Mouse (Mus musculus) hindbrain, postnatal 0 days (tissue): ENCODE results near the gene Map2k7. TPM values are rescaled to one million over a fixed set of nuclear protein-coding genes. Genes with fewer than 3 reads are reported as not detected.

ENCODE experiments used
- ATAC-seq: fragments of 200-750 bp; cut with Nextera tagmentation; 2 replicates; pipeline ENCODE4 v1.8.0; 2017; ENCODE audit warnings: mild to moderate bottlenecking, moderate TSS enrichment, moderate library complexity
- DNase-seq: peaks from one replicate; pipeline ENCODE4 v3.0.0-alpha.2; 2015; ENCODE audit warnings: low spot score
- H3K27ac ChIP-seq: fragments of 300-500 bp; sonication (generic); 2 replicates; pipeline ENCODE4 v1.5.1; 2014; ENCODE audit warnings: mild to moderate bottlenecking
- H3K27me3 ChIP-seq: fragments of 300-500 bp; sonication (generic); 2 replicates; pipeline ENCODE4 v1.6.1; 2014; ENCODE audit warnings: low read length, mixed read lengths; ENCODE audit not compliant: insufficient read depth
- H3K36me3 ChIP-seq: fragments of 300-500 bp; sonication (generic); 2 replicates; pipeline ENCODE4 v1.6.1; 2014; ENCODE audit warnings: low read length, mixed read lengths; ENCODE audit not compliant: insufficient read depth
- H3K4me1 ChIP-seq: fragments of 300-500 bp; sonication (generic); 2 replicates; pipeline ENCODE4 v1.6.1; 2014; ENCODE audit warnings: antibody characterized with exemption, low read length, mixed read lengths; ENCODE audit not compliant: insufficient read depth
- H3K4me2 ChIP-seq: fragments of 300-500 bp; sonication (generic); 2 replicates; pipeline ENCODE4 v1.6.1; 2014; ENCODE audit warnings: low read depth, mild to moderate bottlenecking, low read length, moderate library complexity, mixed read lengths
- H3K4me3 ChIP-seq: fragments of 300-500 bp; sonication (generic); 2 replicates; pipeline ENCODE4 v1.5.1; 2014; ENCODE audit warnings: low read length
- H3K9ac ChIP-seq: fragments of 300-500 bp; sonication (generic); replicated peaks from 2 replicates; pipeline ENCODE4 v1.6.1; 2014; ENCODE audit warnings: mild to moderate bottlenecking, low read length, moderate library complexity, mixed read lengths
- H3K9me3 ChIP-seq: fragments of 300-500 bp; sonication (generic); 2 replicates; pipeline ENCODE4 v1.6.1; 2016; ENCODE audit warnings: low read length, mixed read lengths
- CTCF ChIP-seq: IDR thresholded peaks from 2 replicates; pipeline ENCODE4 v1.5.1; 2016; ENCODE audit warnings: antibody characterized with exemption, control low read depth, low read depth
- WGBS: fragments of 180-500 bp; shearing (Covaris S2); extraction: QIAGEN DNeasy Blood & Tissue Kit; methylation state at CpG from one replicate; pipeline ENCODE4 v1.1.7; 2014; 5-methylcytosine and 5-hydroxymethylcytosine counted together
- polyA plus RNA-seq: library from polyadenylated mRNA; unstranded; fragments of >200 nt; fragmentation: Nextera tagmentation; extraction: Ambion mirVana; gene quantifications from 2 replicates; pipeline ENCODE4 v1.2.1, GENCODE M21; 2015
- total RNA-seq: library from RNA; depleted of rRNA; stranded (reverse); fragments of >200 nt; gene quantifications from 2 replicates; pipeline ENCODE4 v1.2.3, GENCODE M21; 2014

Gene Map2k7
- total and polyA plus RNA-seq, 2 experiments from 2014 or later, result 24.7 to 30.8 TPM

DNA sequence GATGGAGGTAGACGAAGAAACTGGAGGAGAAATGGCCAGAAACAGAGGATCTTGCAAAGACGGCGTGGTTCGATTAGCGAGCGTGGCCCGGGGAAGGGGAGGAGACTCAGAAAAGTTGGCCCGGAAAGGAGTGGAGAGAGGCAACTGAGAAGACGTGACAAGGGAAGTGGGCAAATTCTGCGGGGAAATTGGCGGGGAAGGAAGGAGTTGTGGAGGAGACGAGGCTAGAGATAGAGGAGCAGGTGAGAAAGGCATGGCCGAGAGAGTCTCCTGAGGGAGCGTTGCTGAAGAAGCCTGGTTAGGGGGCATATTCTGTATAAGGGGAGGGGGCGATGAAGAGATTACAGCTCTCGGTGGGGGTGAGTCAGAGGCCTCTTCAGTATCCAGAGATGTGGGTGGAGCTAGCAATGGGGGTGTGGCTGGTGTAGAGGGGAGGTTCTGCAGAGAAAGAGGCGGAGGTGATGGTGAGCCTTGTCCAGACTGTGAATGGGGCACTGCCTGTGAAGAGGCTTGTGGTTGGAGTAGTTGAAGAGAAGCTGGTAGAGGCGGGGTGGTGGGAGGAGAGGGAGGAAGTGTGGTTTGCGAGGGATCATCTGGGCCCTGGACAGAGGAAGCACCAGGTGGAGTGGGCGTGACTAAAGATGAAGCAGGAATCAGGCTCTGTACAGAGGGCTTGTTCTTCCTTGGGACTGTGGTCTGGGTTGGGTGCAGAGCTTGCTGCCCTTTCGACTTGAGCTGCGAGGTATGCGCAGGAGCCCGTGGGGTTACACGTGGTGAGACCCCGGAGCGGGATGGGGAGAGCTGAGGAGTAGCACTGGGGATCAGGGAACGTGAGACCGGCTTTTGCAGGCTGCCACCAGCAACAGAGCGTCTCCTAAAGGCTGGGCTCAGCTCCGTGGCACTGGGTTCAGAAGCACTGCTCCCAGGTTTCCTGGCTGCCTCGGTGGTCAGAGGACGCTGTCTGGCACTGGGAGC lies 24.2 kb upstream of the Map2k7 start:
- TF ChIP-seq CTCF, result no peak
- Histone ChIP-seq H3K9me3 (no peaks in the 10 kb centered on the region), H3K27me3 (no peaks in the 10 kb centered on the region), H3K27ac (peak overlapping the region; percentile 49; the same call in 1 of the 2 replicates), H3K4me1 (peaks cover 22% of the 10 kb centered on the region), H3K4me2 (peak overlapping the region; percentile 86), H3K36me3 (peaks cover 7% of the 10 kb centered on the region; the same call in 1 of the 2 replicates), H3K9ac (no peak overlapping the region; the same call in 1 of the 2 replicates), H3K4me3 (peak overlapping the region; percentile 43)
- WGBS, result 18% methylated on average over 33 of the region's 33 CpGs
- 0 out of 2 replicates have a peak, but pooled peaks have one; percentile 1 for ATAC-seq
- peak; percentile 35 for DNase-seq

- Histone ChIP-seq H3K36me3 (no peaks in the 10 kb centered on the region; the same call in 1 of the 2 replicates), H3K4me2 (peak overlapping the region; percentile 81), H3K9ac (peak overlapping the region; percentile 86), H3K9me3 (no peaks in the 10 kb centered on the region), H3K27me3 (no peaks in the 10 kb centered on the region), H3K4me3 (peak overlapping the region; percentile 68), H3K4me1 (peaks cover 22% of the 10 kb centered on the region), H3K27ac (peak overlapping the region; percentile 95)
- ATAC-seq (peak; percentile 1; the same call in 1 of the 2 replicates), DNase-seq (no peak)
- no peak for TF ChIP-seq CTCF
- WGBS, result 5% methylated on average over 18 of the region's 18 CpGs
Measured at GRCm38 (mm10) chr8:4216296-4216695, 22.2 kb upstream of the Map2k7 start.

DNA sequence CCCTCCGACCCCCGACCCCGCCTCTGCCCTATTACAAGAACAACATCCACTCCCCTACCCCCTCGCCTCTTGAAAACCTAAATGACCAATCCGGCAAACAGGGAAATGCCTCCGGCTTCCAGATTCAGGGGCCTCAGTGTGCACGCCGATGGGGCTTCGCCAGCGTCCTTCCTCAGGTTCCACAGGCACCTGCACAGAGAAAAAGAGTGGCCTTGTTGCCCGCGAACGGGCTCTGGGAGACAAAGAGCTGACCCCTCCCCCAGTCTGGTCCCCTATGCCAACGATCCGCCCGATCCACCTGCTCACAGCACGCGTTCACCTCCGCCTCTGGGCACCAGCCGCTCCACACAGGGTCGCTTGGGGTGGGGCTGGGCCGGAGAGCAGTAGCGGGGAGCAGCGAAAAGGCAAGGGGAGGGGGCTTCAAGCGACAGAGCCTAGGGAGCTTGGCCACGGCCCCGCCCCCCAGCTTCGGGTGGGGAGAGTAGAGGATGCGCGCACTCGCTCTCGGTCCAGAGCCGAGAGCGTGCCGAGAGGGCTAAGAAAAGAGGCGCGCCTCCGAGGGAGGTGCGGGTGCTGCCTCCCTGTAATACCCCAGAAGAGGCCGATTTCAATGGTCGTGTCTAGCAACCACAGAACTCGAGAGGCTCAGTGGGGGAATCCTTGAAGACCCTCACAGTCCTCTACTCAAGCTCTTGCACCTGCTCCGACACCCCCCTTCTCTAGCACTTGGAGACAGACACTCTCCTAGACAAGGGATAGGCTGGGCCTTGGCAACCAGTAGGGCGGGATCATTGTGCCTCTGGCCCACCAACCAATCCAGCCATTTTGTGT lies 21.5 kb upstream of the Map2k7 start, which contains the start of gene Prr36:
Prr36 (minus strand) TSS at position 669 of the 831 bp plus-strand sequence.
- WGBS, result 1% methylated on average over 44 of the region's 44 CpGs
- ATAC-seq (peak; percentile 93), DNase-seq (peak; percentile 91)
- Histone ChIP-seq H3K4me1 (peaks cover 22% of the 10 kb centered on the region), H3K9ac (peak within 1 kb of the TSS; percentile 86), H3K27me3 (no peaks in the 10 kb centered on the region), H3K36me3 (no peaks in the 10 kb centered on the region; the same call in 1 of the 2 replicates), H3K9me3 (no peaks in the 10 kb centered on the region), H3K27ac (peak within 1 kb of the TSS; percentile 95), H3K4me2 (peak within 1 kb of the TSS; percentile 81), H3K4me3 (peak within 1 kb of the TSS; percentile 68)
- TF ChIP-seq CTCF, result no peak

- no peak overlapping the region for H3K4me2 ChIP-seq
- DNase-seq (no peak), ATAC-seq (no peak)
- no peak for TF ChIP-seq CTCF
- H3K4me1 ChIP-seq, result peaks cover 3% of the 10 kb centered on the region
- no peak overlapping the region for H3K9ac ChIP-seq
- H3K27ac ChIP-seq, result no peak overlapping the region
- no peaks in the 10 kb centered on the region for H3K9me3 ChIP-seq
- H3K4me3 ChIP-seq, result no peak overlapping the region
- WGBS, result 90% methylated on average over 3 of the region's 3 CpGs
- no peaks in the 10 kb centered on the region; the same call in 1 of the 2 replicates for H3K36me3 ChIP-seq
- no peaks in the 10 kb centered on the region for H3K27me3 ChIP-seq
Measured at GRCm38 (mm10) chr8:4219617-4220016, 18.9 kb upstream of the Map2k7 start.

DNA sequence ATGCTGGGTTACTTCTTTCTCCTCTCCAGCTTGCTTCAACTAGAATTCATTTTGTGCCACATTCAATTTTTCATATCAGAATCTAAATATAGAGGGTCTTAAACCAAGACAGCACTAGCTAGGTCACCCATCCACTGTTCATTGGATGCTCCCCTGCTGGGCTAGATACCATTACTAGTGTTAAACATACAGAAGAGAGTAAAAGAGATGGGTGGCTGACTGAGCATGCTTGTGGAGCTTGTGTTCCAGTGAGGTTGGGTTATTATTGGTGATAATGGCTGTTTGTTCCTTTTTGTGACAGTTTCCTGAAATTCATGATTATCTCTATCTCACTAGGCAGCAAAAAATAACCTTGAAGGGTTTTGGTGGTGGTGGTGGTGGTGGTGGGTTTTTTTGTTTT lies 16.5 kb upstream of the Map2k7 start:
- Histone ChIP-seq H3K4me1 (0 out of 2 replicates have a peak, but pooled peaks cover 5% of the 10 kb centered on the region), H3K27ac (no peak overlapping the region), H3K4me2 (no peak overlapping the region), H3K9me3 (no peaks in the 10 kb centered on the region), H3K27me3 (no peaks in the 10 kb centered on the region), H3K36me3 (no peaks in the 10 kb centered on the region), H3K4me3 (no peak overlapping the region), H3K9ac (no peak overlapping the region)
- no peak for DNase-seq
- TF ChIP-seq CTCF, result no peak
- no peak for ATAC-seq

- 28% methylated on average over 4 of the region's 4 CpGs for WGBS
- DNase-seq (no peak), ATAC-seq (peak; percentile 29; the same call in 1 of the 2 replicates)
- TF ChIP-seq CTCF, result peak; percentile 7; the same call in 1 of the 2 replicates
- Histone ChIP-seq H3K27ac (no peak overlapping the region), H3K27me3 (no peaks in the 10 kb centered on the region), H3K4me3 (no peak overlapping the region), H3K36me3 (no peaks in the 10 kb centered on the region), H3K4me1 (0 out of 2 replicates have a peak, but pooled peaks cover 5% of the 10 kb centered on the region), H3K9ac (no peak overlapping the region), H3K9me3 (no peaks in the 10 kb centered on the region), H3K4me2 (peak overlapping the region; percentile 45)
Measured at GRCm38 (mm10) chr8:4226323-4226722, 12.2 kb upstream of the Map2k7 start.
